Mouse (Mus musculus) limb, embryonic 15.5 days (tissue): ENCODE results near the gene Zc3h7b. TPM values are rescaled to one million over a fixed set of nuclear protein-coding genes. Genes with fewer than 3 reads are reported as not detected.
A peak's percentile ranks its signal among the peaks of the same experiment; 100 is the strongest.
"Not testable (repeated sequence)": the region's sequence is repeated elsewhere in the genome, so short reads cannot be mapped to it uniquely, and the experiment has no call there.

ENCODE experiments used
- ATAC-seq: fragments of 200-750 bp; cut with Nextera tagmentation; 2 replicates; pipeline ENCODE4 v1.8.0; 2017; ENCODE audit warnings: low read depth, moderate TSS enrichment; ENCODE audit not compliant: insufficient number of reproducible peaks, low FRiP score, low TSS enrichment
- H3K27ac ChIP-seq: fragments of 300-500 bp; sonication (generic); 2 replicates; pipeline ENCODE4 v1.5.1; 2015; ENCODE audit warnings: moderate library complexity, mild to moderate bottlenecking, inconsistent platforms
- H3K27me3 ChIP-seq: fragments of 300-500 bp; sonication (generic); 2 replicates; pipeline ENCODE4 v1.6.1; 2015; ENCODE audit warnings: inconsistent platforms
- H3K36me3 ChIP-seq: fragments of 300-500 bp; sonication (generic); 2 replicates; pipeline ENCODE4 v1.6.1; 2015; ENCODE audit warnings: inconsistent platforms
- H3K4me1 ChIP-seq: fragments of 300-500 bp; sonication (generic); 2 replicates; pipeline ENCODE4 v1.6.1; 2015; ENCODE audit warnings: inconsistent platforms
- H3K4me2 ChIP-seq: fragments of 300-500 bp; sonication (generic); 2 replicates; pipeline ENCODE4 v1.6.1; 2015; ENCODE audit warnings: mild to moderate bottlenecking, inconsistent platforms
- H3K4me3 ChIP-seq: fragments of 300-500 bp; sonication (generic); 2 replicates; pipeline ENCODE4 v1.5.1; 2015; ENCODE audit warnings: mild to moderate bottlenecking, inconsistent platforms
- H3K9ac ChIP-seq: fragments of 300-500 bp; sonication (generic); 2 replicates; pipeline ENCODE4 v1.6.1; 2015; ENCODE audit warnings: inconsistent platforms
- H3K9me3 ChIP-seq: fragments of 300-500 bp; sonication (generic); 2 replicates; pipeline ENCODE4 v1.6.1; 2016; ENCODE audit warnings: inconsistent platforms
- WGBS: fragments of 180-500 bp; shearing (Covaris S2); methylation state at CpG from one replicate; pipeline ENCODE4 v1.1.7; 2015; 5-methylcytosine and 5-hydroxymethylcytosine counted together
- polyA plus RNA-seq: library from polyadenylated mRNA; unstranded; fragments of >200 nt; fragmentation: Nextera tagmentation; extraction: Ambion mirVana; gene quantifications from 2 replicates; pipeline ENCODE4 v1.2.1, GENCODE M21; 2015

Gene Zc3h7b
- polyA plus RNA-seq, 1 experiment from 2014 or later: 28.7 TPM

DNA sequence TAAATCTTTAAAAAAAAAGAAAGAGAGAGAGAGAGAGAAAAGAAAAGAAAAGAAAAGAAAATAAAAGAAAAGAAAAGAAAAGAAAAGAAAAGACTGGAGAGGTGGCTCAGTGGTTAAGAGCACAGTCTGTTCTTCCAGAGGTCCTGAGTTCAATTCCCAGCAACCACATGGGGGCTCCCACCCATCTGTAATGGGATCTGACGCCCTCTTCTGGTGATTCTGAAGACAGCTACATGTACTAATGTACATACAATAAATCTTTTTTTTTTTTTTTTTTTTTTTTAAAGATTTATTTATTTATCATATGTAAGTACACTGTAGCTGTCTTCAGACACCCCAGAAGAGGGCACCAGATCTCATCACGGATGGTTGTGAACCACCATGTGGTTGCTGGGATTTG is 2.5 kb upstream of the Zc3h7b start:
- not testable (repeated sequence) for H3K27ac ChIP-seq, H3K9ac ChIP-seq, ATAC-seq, H3K4me3 ChIP-seq, H3K9me3 ChIP-seq, H3K27me3 ChIP-seq, H3K4me2 ChIP-seq, H3K36me3 ChIP-seq
- peaks cover 15% of the 10 kb centered on the region for H3K4me1 ChIP-seq
- WGBS: 42% methylated on average over 2 of the region's 2 CpGs

DNA sequence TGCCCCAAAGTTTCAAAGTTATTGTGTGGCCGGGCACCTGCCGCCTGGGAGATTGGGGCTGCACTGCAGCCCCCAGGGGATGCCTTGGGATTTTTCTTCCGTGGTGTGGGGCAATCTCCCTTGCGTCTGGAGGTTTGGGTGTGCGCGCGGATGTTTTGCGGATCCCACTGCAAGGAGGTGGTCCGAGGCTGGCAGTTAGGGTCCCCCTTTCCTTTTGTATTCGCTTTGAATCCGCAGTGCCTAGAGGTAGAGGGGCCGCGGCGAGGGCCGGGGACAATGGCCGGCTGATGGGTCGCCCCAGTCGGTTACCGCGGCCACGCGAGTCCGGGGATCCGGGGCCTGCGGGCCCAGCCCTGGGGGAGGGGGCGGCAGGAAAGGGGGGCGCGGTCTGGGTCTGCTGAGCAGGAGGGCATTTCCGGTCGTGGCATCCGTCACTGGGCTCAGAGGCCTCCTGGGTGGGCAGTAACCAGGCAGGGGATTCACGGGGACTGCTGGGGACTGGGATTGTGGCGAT is 801 bp downstream of the Zc3h7b start:
- Histone ChIP-seq H3K4me1 (peaks cover 15% of the 10 kb centered on the region), H3K9ac (peak overlapping the region; percentile 94), H3K27me3 (no peaks in the 10 kb centered on the region), H3K36me3 (no peaks in the 10 kb centered on the region), H3K27ac (peak overlapping the region; percentile 94), H3K4me3 (peak overlapping the region; percentile 98), H3K4me2 (peak overlapping the region; percentile 79), H3K9me3 (no peaks in the 10 kb centered on the region)
- peak; percentile 74 for ATAC-seq
- 1% methylated on average over 32 of the region's 33 CpGs for WGBS

DNA sequence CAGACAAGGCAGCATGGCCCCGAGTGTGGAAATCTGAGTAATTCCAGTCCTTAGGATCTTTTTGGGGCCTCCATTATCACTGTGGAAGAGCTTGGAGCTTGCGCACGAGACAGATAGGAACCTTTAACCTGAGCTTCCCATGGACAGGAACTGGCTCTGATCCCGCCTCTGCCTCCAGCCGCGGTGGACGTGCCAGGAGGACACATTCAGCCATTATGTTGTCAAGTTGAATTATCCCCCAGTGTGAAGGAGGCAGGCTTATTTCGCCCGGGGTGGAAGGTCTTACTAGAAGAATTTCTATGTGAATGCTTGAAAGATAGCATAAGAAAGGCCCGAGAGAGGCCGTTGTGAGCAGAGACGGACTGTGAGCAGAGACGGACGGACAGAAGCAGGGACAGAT is 4.9 kb downstream of the Zc3h7b start:
- H3K4me3 ChIP-seq: no peak overlapping the region
- H3K27ac ChIP-seq: no peak overlapping the region
- no peak overlapping the region for H3K4me2 ChIP-seq
- ATAC-seq: no peak
- H3K36me3 ChIP-seq: peaks cover 9% of the 10 kb centered on the region
- no peak overlapping the region for H3K9ac ChIP-seq
- peaks cover 11% of the 10 kb centered on the region for H3K4me1 ChIP-seq
- WGBS: 58% methylated on average over 14 of the region's 14 CpGs
- H3K9me3 ChIP-seq: no peaks in the 10 kb centered on the region
- H3K27me3 ChIP-seq: no peaks in the 10 kb centered on the region

DNA sequence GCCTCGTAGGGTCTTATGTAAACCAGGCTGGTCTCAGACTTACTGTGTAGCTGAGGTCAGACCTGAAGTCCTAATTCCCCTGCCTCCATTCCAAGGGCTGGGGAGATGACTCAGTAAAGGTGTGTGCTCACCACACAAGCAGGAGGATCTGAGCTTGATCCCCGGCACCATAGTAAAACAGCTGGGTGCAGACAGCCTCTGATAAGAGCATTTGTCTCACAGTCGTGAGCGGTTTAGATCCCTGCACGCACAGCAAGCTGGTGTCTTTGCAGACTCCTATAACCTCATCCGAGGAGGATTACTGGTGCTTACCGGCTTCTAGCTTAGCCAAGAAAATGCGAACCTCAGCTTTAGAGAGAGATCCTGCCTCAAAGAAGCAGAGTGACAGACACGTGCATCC is 8.8 kb downstream of the Zc3h7b start:
- H3K4me2 ChIP-seq: no peak overlapping the region
- H3K36me3 ChIP-seq: peaks cover 19% of the 10 kb centered on the region
- ATAC-seq: no peak
- no peak overlapping the region for H3K9ac ChIP-seq
- H3K27me3 ChIP-seq: no peaks in the 10 kb centered on the region
- no peak overlapping the region for H3K4me3 ChIP-seq
- no peaks in the 10 kb centered on the region for H3K9me3 ChIP-seq
- no peak overlapping the region for H3K27ac ChIP-seq
- H3K4me1 ChIP-seq: no peaks in the 10 kb centered on the region
- WGBS: 91% methylated on average over 9 of the region's 9 CpGs

DNA sequence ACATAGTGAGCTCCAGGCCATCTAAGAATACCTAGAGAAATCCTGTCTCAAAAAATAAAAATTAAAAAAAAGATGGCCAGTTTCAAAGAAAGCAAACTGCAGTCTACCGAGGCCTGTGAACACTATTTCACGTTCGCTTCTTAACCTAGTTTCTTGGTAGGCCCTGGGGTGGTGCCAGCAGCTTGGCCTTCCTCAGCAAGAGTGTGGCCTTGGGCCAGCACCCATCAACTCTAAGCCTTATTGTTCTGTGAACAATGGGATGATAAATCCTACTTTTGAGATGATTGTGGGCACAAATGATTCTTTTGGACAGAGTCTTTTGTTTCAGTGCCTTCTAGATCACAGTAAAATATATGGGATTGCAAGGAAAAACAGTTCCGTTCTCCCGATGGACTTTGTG is 13.8 kb downstream of the Zc3h7b start:
- 84% methylated on average over 5 of the region's 5 CpGs for WGBS
- Histone ChIP-seq H3K27ac (no peak overlapping the region), H3K4me2 (no peak overlapping the region), H3K9me3 (no peaks in the 10 kb centered on the region), H3K4me1 (no peaks in the 10 kb centered on the region), H3K27me3 (no peaks in the 10 kb centered on the region), H3K36me3 (peaks cover 18% of the 10 kb centered on the region), H3K9ac (no peak overlapping the region), H3K4me3 (no peak overlapping the region)
- ATAC-seq: no peak

DNA sequence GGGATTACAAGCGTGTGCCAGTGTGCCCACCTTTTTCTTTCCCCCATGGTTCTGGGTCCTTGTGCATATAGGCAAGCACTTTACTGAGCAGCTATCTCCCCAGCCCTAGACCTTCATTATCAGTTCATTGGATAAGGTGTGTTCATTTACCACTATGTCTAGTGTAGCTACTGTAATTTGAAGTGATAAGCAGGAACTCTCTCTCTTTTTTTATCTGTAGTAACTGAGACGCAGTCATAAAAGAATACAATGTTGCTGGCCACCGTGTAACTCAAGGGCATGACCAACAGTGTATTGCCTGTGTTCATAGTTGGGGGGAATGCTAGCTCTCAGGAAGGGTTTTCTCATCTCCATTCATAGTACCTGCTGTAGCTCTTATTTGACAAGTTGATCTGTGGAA is 14.7 kb downstream of the Zc3h7b start:
- peaks cover 17% of the 10 kb centered on the region for H3K36me3 ChIP-seq

DNA sequence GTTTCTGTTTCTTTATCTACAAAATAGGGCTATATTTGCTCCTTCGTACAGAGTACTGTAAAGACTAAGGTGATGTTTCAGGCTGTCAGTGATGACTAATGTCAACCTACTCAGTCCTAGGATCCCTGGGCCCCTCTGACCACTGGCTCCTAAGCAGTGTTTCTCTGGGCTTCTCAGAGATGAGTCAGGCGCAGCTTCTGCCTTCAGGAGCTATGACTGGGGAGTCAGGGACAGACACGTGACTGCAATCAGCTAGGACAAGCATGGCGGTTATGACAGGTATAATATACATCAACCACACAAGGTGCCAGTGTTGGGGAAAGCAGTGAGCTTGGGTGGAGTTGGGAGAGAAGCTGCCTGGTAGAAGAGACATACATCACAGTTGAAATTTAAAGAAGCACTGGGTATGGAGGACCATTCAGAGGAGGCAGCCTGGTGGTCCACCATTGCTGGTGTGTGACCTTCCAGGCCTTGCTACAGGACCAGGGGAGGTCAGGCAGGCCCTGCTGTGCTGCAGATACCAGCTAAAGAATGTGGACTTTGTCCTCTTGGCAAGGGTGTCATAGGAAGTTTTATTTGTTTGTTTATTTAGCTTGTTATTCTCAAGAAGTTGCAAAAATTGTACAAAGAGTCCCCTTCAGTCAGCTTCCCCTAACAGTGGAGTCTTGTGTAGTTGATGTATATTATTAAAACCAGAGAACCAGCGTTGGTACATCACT is 15.7 kb downstream of the Zc3h7b start:
- Histone ChIP-seq H3K27ac (no peak overlapping the region), H3K27me3 (no peaks in the 10 kb centered on the region), H3K4me3 (no peak overlapping the region), H3K9me3 (no peaks in the 10 kb centered on the region), H3K9ac (no peak overlapping the region), H3K36me3 (peaks cover 11% of the 10 kb centered on the region), H3K4me1 (no peaks in the 10 kb centered on the region), H3K4me2 (no peak overlapping the region)
- 83% methylated on average over 5 of the region's 5 CpGs for WGBS
- ATAC-seq: no peak

More for the DNA sequence above, 14.7 kb downstream of the Zc3h7b start:
- Histone ChIP-seq H3K27me3 (no peaks in the 10 kb centered on the region), H3K4me3 (no peak overlapping the region), H3K4me2 (no peak overlapping the region), H3K4me1 (no peaks in the 10 kb centered on the region), H3K27ac (no peak overlapping the region), H3K9ac (no peak overlapping the region), H3K9me3 (no peaks in the 10 kb centered on the region)
- WGBS: 93% methylated on average over 3 of the region's 3 CpGs
- ATAC-seq: no peak

DNA sequence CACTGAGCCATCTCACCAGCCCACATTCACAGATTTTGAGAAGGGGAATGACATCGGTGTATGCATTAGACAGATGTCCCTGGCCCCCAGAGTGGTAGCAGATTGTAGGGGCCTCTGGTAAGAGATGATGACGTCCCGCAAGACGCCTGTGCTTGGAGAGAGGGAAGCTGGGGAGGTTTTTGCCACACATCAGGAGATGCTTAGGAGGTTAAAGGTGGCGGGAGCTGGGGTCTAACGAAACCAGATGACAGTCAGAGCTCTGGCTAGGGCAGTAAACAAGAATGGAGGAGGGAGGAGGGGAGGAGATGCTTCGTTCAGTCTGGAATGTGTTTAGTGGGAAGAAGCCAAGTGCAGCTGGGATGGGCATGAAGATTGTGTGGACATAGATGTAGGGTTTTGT is 16.5 kb downstream of the Zc3h7b start:
- Histone ChIP-seq H3K27ac (no peak overlapping the region), H3K27me3 (no peaks in the 10 kb centered on the region), H3K9ac (no peak overlapping the region), H3K9me3 (no peaks in the 10 kb centered on the region), H3K4me1 (no peaks in the 10 kb centered on the region), H3K4me2 (no peak overlapping the region), H3K36me3 (peaks cover 7% of the 10 kb centered on the region; the same call in 1 of the 2 replicates), H3K4me3 (no peak overlapping the region)
- WGBS: 53% methylated on average over 7 of the region's 7 CpGs
- no peak for ATAC-seq

DNA sequence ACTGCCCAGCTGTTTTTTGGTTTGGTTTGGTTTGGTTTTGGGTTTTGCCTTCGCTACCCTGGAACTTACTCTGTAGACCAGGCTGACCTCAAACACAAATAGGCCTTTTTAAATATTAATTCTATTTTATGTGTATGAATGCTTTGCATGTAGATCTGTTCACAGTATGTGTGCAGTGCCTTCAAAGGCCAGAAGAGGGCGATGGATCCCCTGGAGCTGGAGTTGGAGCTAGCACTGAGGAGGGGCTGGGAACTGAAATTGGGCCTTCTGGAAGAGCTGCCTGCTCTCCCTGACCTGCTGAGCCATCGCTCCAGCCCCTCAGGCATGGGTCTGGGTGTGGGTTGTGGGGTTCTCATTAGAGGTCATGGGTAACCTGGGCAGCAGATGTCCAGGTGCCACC is 17.1 kb downstream of the Zc3h7b start:
- ATAC-seq: no peak
- Histone ChIP-seq H3K27me3 (no peaks in the 10 kb centered on the region), H3K27ac (no peak overlapping the region), H3K4me2 (no peak overlapping the region), H3K4me1 (no peaks in the 10 kb centered on the region), H3K9ac (no peak overlapping the region), H3K36me3 (peaks cover 7% of the 10 kb centered on the region; the same call in 1 of the 2 replicates), H3K9me3 (no peaks in the 10 kb centered on the region), H3K4me3 (no peak overlapping the region)
- WGBS: 93% methylated on average over 3 of the region's 3 CpGs

DNA sequence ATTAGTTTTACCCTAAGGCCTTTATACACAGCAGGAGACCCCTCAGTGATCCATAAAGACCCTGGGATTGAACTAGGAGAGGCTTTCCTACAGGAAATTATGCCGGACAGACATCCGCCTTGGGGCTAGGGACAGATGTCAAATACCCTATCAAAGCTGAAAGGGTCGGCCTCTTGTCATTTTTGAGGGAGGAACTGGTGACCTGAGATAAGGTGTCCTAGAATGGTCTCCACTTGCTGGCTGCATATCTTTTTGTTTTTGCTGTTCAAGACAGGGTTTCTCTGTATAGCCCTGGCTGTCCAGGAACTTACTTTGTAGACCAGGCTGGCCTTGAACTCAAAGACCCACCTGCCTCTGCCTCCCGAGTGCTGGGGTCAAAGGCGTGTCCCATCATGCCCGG is 19.7 kb downstream of the Zc3h7b start:
- Histone ChIP-seq H3K4me2 (no peak overlapping the region), H3K9me3 (no peaks in the 10 kb centered on the region), H3K36me3 (peaks cover 25% of the 10 kb centered on the region), H3K4me3 (no peak overlapping the region), H3K27me3 (no peaks in the 10 kb centered on the region), H3K9ac (no peak overlapping the region), H3K27ac (no peak overlapping the region), H3K4me1 (no peaks in the 10 kb centered on the region)
- ATAC-seq: no peak
- 76% methylated on average over 6 of the region's 6 CpGs for WGBS

DNA sequence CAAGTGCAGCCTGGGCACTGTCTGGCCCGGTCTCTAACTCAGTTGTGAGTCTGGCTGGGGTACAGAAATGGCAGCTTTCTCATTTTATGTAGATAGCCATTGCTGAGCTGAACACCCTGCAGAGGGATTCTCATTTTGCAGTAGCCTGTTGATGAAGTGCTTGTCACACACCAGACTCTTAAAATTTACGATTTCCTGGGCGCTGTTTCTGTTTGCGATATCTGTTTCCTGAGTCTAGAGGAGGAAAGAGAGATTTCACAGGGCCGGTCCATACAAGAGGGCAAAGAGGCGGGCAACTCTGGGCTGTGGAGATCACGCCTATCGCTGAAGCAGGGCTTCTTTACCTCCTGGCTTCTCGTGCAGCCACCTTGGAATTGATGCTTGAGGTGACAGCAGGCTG is 20.8 kb downstream of the Zc3h7b start:
- Histone ChIP-seq H3K36me3 (peaks cover 35% of the 10 kb centered on the region), H3K27me3 (no peaks in the 10 kb centered on the region), H3K9ac (no peak overlapping the region), H3K9me3 (no peaks in the 10 kb centered on the region), H3K4me1 (no peaks in the 10 kb centered on the region), H3K4me3 (no peak overlapping the region), H3K27ac (no peak overlapping the region), H3K4me2 (no peak overlapping the region)
- ATAC-seq: no peak
- 79% methylated on average over 9 of the region's 9 CpGs for WGBS

DNA sequence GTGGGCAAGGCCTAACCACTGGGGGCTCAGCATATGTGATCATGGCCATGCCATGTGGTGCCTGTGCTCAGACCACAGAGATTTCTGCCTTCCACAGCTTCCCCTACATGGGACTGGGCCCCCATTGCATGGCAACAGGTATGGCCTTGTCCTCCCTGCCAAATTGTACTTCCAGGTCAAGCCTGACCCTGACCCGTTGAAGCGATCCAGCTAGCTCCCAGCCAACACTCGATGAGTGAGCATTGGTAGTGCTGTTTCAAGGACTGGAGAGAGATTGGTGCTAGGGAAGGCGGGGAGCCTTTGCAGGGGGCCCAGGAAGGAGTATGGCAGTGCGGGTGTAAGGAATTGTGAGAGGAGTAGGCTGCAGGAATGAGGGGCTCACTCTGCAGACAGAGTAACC is 21.6 kb downstream of the Zc3h7b start:
- Histone ChIP-seq H3K4me1 (no peaks in the 10 kb centered on the region), H3K9me3 (no peaks in the 10 kb centered on the region), H3K36me3 (peaks cover 34% of the 10 kb centered on the region), H3K4me2 (no peak overlapping the region), H3K27me3 (no peaks in the 10 kb centered on the region), H3K27ac (no peak overlapping the region), H3K9ac (no peak overlapping the region), H3K4me3 (no peak overlapping the region)
- no peak for ATAC-seq
- WGBS: 90% methylated on average over 5 of the region's 5 CpGs
